Mouse (Mus musculus) kidney, embryonic 16.5 days (tissue): Measurements from ENCODE around the gene Sepsecs. TPM values are rescaled to one million over a fixed set of nuclear protein-coding genes. Genes with fewer than 3 reads are reported as not detected.

ENCODE experiments used
- ATAC-seq: fragments of 200-750 bp; cut with Nextera tagmentation; 2 replicates; pipeline ENCODE4 v1.8.0; 2017; ENCODE audit warnings: moderate TSS enrichment; ENCODE audit not compliant: low FRiP score, low TSS enrichment
- H3K27ac ChIP-seq: fragments of 300-500 bp; sonication (generic); 2 replicates; pipeline ENCODE4 v1.5.1; 2014; ENCODE audit warnings: low read length
- H3K27me3 ChIP-seq: fragments of 300-500 bp; sonication (generic); 2 replicates; pipeline ENCODE4 v1.6.1; 2014; ENCODE audit warnings: low read length, control low read depth, mixed read lengths; ENCODE audit not compliant: insufficient read depth
- H3K36me3 ChIP-seq: fragments of 300-500 bp; sonication (generic); 2 replicates; pipeline ENCODE4 v1.6.1; 2014; ENCODE audit warnings: low read length, control low read depth, mixed read lengths; ENCODE audit not compliant: insufficient read depth
- H3K4me1 ChIP-seq: fragments of 300-500 bp; sonication (generic); 2 replicates; pipeline ENCODE4 v1.6.1; 2014; ENCODE audit warnings: low read length, control low read depth, mixed read lengths; ENCODE audit not compliant: insufficient read depth
- H3K4me2 ChIP-seq: fragments of 300-500 bp; sonication (generic); replicated peaks from 2 replicates; pipeline ENCODE4 v1.6.1; 2014; ENCODE audit warnings: low read depth, low read length
- H3K4me3 ChIP-seq: fragments of 300-500 bp; sonication (generic); 2 replicates; pipeline ENCODE4 v1.5.1; 2014; ENCODE audit warnings: mild to moderate bottlenecking, low read length
- H3K9ac ChIP-seq: fragments of 300-500 bp; sonication (generic); replicated peaks from 2 replicates; pipeline ENCODE4 v1.6.1; 2014; ENCODE audit warnings: low read length
- H3K9me3 ChIP-seq: fragments of 300-500 bp; sonication (generic); 2 replicates; pipeline ENCODE4 v1.6.1; 2016; ENCODE audit warnings: low read length, control low read depth
- WGBS: fragments of 180-500 bp; shearing (Covaris S2); extraction: QIAGEN DNeasy Blood & Tissue Kit; methylation state at CpG from one replicate; pipeline ENCODE4 v1.1.7; 2014; 5-methylcytosine and 5-hydroxymethylcytosine counted together
- polyA plus RNA-seq: library from polyadenylated mRNA; unstranded; fragments of >200 nt; fragmentation: Nextera tagmentation; extraction: Ambion mirVana; gene quantifications from 2 replicates; pipeline ENCODE4 v1.2.1, GENCODE M21; 2015

Gene Sepsecs
- polyA plus RNA-seq, 1 experiment from 2014 or later = 11.5 TPM

- H3K27ac ChIP-seq = no peak overlapping the region
- 90% methylated on average over 7 of the region's 7 CpGs for WGBS
- no peak for ATAC-seq
Observed at GRCm38 (mm10) chr5:52652606-52653005, 16.9 kb downstream of the Sepsecs start.

GRCm38 (mm10) chr5:52652086-52652485 is 17.4 kb downstream of the Sepsecs start:
- H3K4me1 ChIP-seq = no peaks in the 10 kb centered on the region
- H3K27me3 ChIP-seq = no peaks in the 10 kb centered on the region
- H3K9me3 ChIP-seq = no peaks in the 10 kb centered on the region
- ATAC-seq = no peak
- H3K4me3 ChIP-seq = no peak overlapping the region
- 91% methylated on average over 1 of the region's 1 CpGs for WGBS
- H3K36me3 ChIP-seq = peaks cover 14% of the 10 kb centered on the region; the same call in 1 of the 2 replicates
- no peak overlapping the region for H3K27ac ChIP-seq
- no peak overlapping the region for H3K4me2 ChIP-seq
- H3K9ac ChIP-seq = no peak overlapping the region

More at GRCm38 (mm10) chr5:52652606-52653005, 16.9 kb downstream of the Sepsecs start:
- no peaks in the 10 kb centered on the region for H3K9me3 ChIP-seq
- H3K9ac ChIP-seq = no peak overlapping the region
- peaks cover 13% of the 10 kb centered on the region; the same call in 1 of the 2 replicates for H3K36me3 ChIP-seq
- no peak overlapping the region for H3K4me2 ChIP-seq
- H3K27me3 ChIP-seq = no peaks in the 10 kb centered on the region
- H3K4me1 ChIP-seq = no peaks in the 10 kb centered on the region
- no peak overlapping the region for H3K4me3 ChIP-seq

GRCm38 (mm10) chr5:52643947-52644840 is 25.3 kb downstream of the Sepsecs start:
- 38% methylated on average over 9 of the region's 9 CpGs for WGBS

GRCm38 (mm10) chr5:52641736-52642135 is 27.8 kb downstream of the Sepsecs start:
- no peak for ATAC-seq
- Histone ChIP-seq H3K4me3 (no peak overlapping the region), H3K27me3 (no peaks in the 10 kb centered on the region), H3K9ac (no peak overlapping the region), H3K9me3 (0 out of 2 replicates have a peak, but pooled peaks cover 4% of the 10 kb centered on the region), H3K4me1 (0 out of 2 replicates have a peak, but pooled peaks cover under 1% of the 10 kb centered on the region), H3K27ac (no peak overlapping the region), H3K36me3 (peaks cover 36% of the 10 kb centered on the region), H3K4me2 (no peak overlapping the region)
- WGBS = 92% methylated on average over 6 of the region's 6 CpGs

More at GRCm38 (mm10) chr5:52643947-52644840, 25.3 kb downstream of the Sepsecs start:
- no peaks in the 10 kb centered on the region for H3K4me1 ChIP-seq
- H3K4me3 ChIP-seq = no peak overlapping the region
- H3K4me2 ChIP-seq = no peak overlapping the region
- H3K27me3 ChIP-seq = no peaks in the 10 kb centered on the region
- no peak overlapping the region for H3K27ac ChIP-seq
- H3K36me3 ChIP-seq = peaks cover 41% of the 10 kb centered on the region
- H3K9me3 ChIP-seq = 0 out of 2 replicates have a peak, but pooled peaks cover 4% of the 10 kb centered on the region
- H3K9ac ChIP-seq = no peak overlapping the region
- no peak for ATAC-seq

GRCm38 (mm10) chr5:52638916-52639315 is 30.6 kb downstream of the Sepsecs start:
- H3K4me1 ChIP-seq = 0 out of 2 replicates have a peak, but pooled peaks cover 5% of the 10 kb centered on the region
- H3K9me3 ChIP-seq = no peaks in the 10 kb centered on the region
- no peak overlapping the region for H3K4me2 ChIP-seq
- no peak for ATAC-seq
- no peak overlapping the region for H3K9ac ChIP-seq
- WGBS = 77% methylated on average over 8 of the region's 8 CpGs
- no peak overlapping the region for H3K4me3 ChIP-seq
- no peaks in the 10 kb centered on the region for H3K27me3 ChIP-seq
- no peak overlapping the region for H3K27ac ChIP-seq
- H3K36me3 ChIP-seq = peaks cover 17% of the 10 kb centered on the region

GRCm38 (mm10) chr5:52638006-52638405 is 31.5 kb downstream of the Sepsecs start:
- Histone ChIP-seq H3K27ac (no peak overlapping the region), H3K36me3 (peaks cover 9% of the 10 kb centered on the region), H3K4me3 (no peak overlapping the region), H3K4me2 (no peak overlapping the region), H3K27me3 (no peaks in the 10 kb centered on the region), H3K9me3 (no peaks in the 10 kb centered on the region), H3K4me1 (0 out of 2 replicates have a peak, but pooled peaks cover 5% of the 10 kb centered on the region), H3K9ac (no peak overlapping the region)
- ATAC-seq = no peak; the same call in 1 of the 2 replicates
- 88% methylated on average over 7 of the region's 7 CpGs for WGBS

- Histone ChIP-seq H3K4me2 (no peak overlapping the region), H3K4me1 (0 out of 2 replicates have a peak, but pooled peaks cover 5% of the 10 kb centered on the region), H3K9ac (no peak overlapping the region), H3K27ac (no peak overlapping the region), H3K36me3 (peaks cover 3% of the 10 kb centered on the region), H3K9me3 (no peaks in the 10 kb centered on the region), H3K4me3 (no peak overlapping the region), H3K27me3 (no peaks in the 10 kb centered on the region)
- ATAC-seq = no peak
- WGBS = 75% methylated on average over 6 of the region's 6 CpGs
Observed at GRCm38 (mm10) chr5:52636923-52637322, 32.6 kb downstream of the Sepsecs start.

GRCm38 (mm10) chr5:52636025-52636755 is 33.3 kb downstream of the Sepsecs start:
- no peak for ATAC-seq
- Histone ChIP-seq H3K27ac (no peak overlapping the region; the same call in 1 of the 2 replicates), H3K9ac (no peak overlapping the region), H3K4me1 (0 out of 2 replicates have a peak, but pooled peaks cover 5% of the 10 kb centered on the region), H3K27me3 (no peaks in the 10 kb centered on the region), H3K4me3 (no peak overlapping the region), H3K9me3 (no peaks in the 10 kb centered on the region), H3K4me2 (no peak overlapping the region), H3K36me3 (no peaks in the 10 kb centered on the region; the same call in 1 of the 2 replicates)
- 55% methylated on average over 11 of the region's 11 CpGs for WGBS

GRCm38 (mm10) chr5:52634017-52634416 is 35.5 kb downstream of the Sepsecs start:
- H3K9ac ChIP-seq = no peak overlapping the region
- H3K4me3 ChIP-seq = no peak overlapping the region
- no peaks in the 10 kb centered on the region for H3K27me3 ChIP-seq
- H3K36me3 ChIP-seq = no peaks in the 10 kb centered on the region
- 0 out of 2 replicates have a peak, but pooled peaks cover 5% of the 10 kb centered on the region for H3K4me1 ChIP-seq
- no peak for ATAC-seq
- no peaks in the 10 kb centered on the region for H3K9me3 ChIP-seq
- no peak overlapping the region for H3K27ac ChIP-seq
- WGBS = 25% methylated on average over 8 of the region's 8 CpGs
- no peak overlapping the region for H3K4me2 ChIP-seq
